Mouse (Mus musculus) CD8-positive naive resting alpha-beta T cell, adult 57 days (primary cell): ENCODE data around the gene Arf6. TPM values are rescaled to one million over a fixed set of nuclear protein-coding genes. Genes with fewer than 3 reads are reported as not detected.

Source experiments
- total RNA-seq: library from RNA; stranded (reverse); gene quantifications from one replicate; pipeline ENCODE4 v1.2.4, GENCODE M21; 2023

Gene Arf6
- 213 TPM for total RNA-seq

DNA sequence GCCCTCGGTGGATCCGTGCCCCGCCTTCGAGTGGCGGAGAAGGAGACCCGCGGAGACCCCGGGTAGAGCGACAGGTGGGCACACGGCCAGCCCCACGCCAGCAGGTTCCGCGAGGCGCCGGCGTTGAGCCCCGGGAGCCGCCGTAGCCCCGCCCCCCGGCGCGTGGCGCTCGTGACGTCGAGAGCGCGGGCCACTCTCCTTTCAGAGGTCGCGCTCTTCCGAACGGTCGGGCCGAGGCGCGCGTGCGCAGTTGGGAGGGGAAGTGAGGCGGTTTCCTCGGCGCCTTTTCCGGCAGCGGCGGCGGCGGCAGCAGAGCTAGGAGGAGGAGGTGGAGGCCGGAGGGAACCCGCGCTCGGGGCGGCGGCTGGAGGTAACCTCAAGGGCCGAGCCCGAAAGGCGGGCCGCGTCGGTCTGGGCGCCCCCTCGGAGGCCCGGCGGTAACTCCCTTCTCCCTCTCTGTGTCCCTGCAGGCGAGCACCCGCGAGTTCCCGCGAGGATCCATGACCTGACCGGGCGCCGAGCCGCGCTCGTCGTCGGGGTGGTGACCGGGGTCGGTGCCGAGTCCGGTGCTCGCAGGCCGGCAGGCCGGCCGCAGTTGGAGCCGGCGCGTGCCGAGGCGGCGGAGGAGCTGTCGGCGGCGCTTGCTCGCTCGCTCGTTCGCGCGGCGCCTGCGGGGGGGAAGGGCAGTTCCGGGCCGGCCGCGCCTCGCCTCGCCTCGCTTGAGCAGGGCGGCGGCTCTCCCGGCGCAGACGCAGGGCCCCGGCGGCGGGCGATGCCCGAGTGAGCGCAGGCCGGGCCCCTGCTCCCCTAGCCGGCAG, at the start of gene Arf6, which contains the start of gene Gm9887:
Arf6 (plus strand) TSS at position 297 of the 818 bp plus-strand sequence.
Gm9887 (minus strand) TSS at position 605 of the 818 bp plus-strand sequence.

DNA sequence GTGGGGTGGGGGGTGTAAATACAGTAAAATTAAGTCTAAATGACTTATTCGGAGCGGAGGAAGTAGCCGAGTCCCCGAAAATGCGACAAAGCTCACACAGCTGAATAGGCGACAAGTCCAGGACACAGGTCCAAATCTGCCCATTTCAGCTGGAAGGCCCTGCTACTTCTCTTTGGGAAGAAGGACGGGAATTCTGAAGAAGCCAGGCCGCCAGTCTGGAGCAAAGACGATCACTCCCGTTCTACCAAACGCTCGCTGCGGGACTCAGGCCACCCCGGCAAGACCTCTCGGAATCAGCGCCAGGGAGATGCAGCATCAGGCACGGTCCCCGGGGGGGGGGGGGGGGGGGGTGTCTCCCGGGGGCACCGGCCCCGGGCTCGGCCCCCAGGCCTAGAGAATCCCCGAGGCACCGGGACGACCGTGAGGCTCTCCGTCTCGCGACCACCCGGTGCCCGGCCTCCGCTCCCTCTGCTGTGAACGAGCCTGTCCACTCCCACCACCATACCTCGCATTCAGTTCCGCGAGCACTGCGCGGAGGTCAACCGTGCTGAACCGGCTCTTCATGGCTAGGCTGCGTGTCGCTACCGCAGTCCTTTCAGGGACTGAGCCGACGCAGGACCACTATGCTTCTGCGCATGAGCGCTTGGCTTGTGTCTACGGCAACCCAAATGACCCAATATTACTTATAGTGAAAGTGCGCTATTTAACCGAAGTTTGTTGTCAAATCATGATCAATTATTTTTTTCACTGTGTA, 15.2 kb upstream of the Arf6 start, which contains the start of gene Nemf:
Nemf (minus strand) TSS at position 620 of the 754 bp plus-strand sequence.

Other genes with a start within 250 kb of the Arf6 start
- gene Rps29, start 213.0 kb upstream of the Arf6 start, total RNA-seq, result 7,025 TPM
- gene Lrr1, start 203.3 kb upstream of the Arf6 start, total RNA-seq, result not detected
- gene Rpl36al, start 188.1 kb upstream of the Arf6 start, total RNA-seq, result 486 TPM
- 31.7 TPM for gene Mgat2, start 188.0 kb upstream of the Arf6 start, total RNA-seq
- 8.7 TPM for gene Gm49383, start 175.0 kb upstream of the Arf6 start, total RNA-seq
- gene Dnaaf2, start 173.7 kb upstream of the Arf6 start, total RNA-seq, result 1.3 TPM
- 7.3 TPM for gene Gm49384, start 167.9 kb upstream of the Arf6 start, total RNA-seq
- 28.1 TPM for gene Pole2, start 144.0 kb upstream of the Arf6 start, total RNA-seq
- gene Klhdc1, start 131.0 kb upstream of the Arf6 start, total RNA-seq, result 38.3 TPM
- gene Klhdc2, start 75.5 kb upstream of the Arf6 start, total RNA-seq, result 58.9 TPM
- gene Nemf, start 15.0 kb upstream of the Arf6 start, total RNA-seq, result 94.5 TPM
- gene Gm9887, start 308 bp downstream of the Arf6 start, total RNA-seq, result 3.1 TPM
- gene Vcpkmt, start 210.9 kb downstream of the Arf6 start, total RNA-seq, result 20.0 TPM